Mouse (Mus musculus): Measurements from ENCODE around the gene Ascc3. TPM values are rescaled to one million over a fixed set of nuclear protein-coding genes. Genes with fewer than 3 reads are reported as not detected.

Gene Ascc3
- polyA plus RNA-seq, 1 experiment from 2014 or later, result 16.6 TPM

DNA sequence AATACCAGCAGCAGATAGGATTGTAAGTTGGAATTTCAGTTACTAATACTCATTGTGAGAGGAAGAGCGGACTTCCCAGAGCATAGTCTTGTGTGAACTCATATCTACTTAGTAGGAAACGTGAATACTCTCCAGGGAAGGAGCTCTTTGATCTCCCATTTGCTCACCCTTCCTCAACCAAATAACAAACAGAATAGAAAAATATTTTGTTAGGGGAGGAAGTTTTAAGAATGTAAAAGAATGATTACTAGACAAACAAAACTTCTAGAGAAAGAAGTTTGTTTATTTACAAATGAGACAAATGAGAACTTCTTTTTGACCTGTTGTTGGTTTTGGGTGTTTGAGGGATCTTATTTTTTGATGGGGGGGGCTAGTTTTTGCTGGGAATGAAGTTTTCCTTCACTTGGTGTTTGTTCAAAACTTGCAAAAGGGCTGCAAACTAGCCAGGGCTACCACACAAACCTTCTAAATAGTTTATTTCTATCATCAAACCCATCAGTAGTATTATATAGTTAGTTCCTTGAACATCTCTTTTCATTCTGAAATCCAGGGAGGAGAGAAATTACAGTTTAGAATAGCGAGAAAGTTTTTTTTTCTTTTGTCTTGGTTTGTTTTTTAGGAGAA is 304.4 kb downstream of the Ascc3 start:
- Histone ChIP-seq H3K9ac (no peak overlapping the region), H3K4me2 (no peak overlapping the region), H3K36me3 (no peaks in the 10 kb centered on the region), H3K27ac (replicated peaks) (no peak overlapping the region), H3K4me3 (no peak overlapping the region), H3K4me1 (replicated peaks) (peaks cover 14% of the 10 kb centered on the region), H3K27me3 (peaks cover 76% of the 10 kb centered on the region), H3K9me3 (no peaks in the 10 kb centered on the region)
- no peak for ATAC-seq (ENCODE audit: low FRiP score, low read depth)
- 10% methylated on average over 3 of the region's 3 CpGs for WGBS

GRCm38 (mm10) chr10:50897530-50898471 is 305.3 kb downstream of the Ascc3 start:
- WGBS, result under 1% methylated on average over 32 of the region's 32 CpGs
- H3K36me3 ChIP-seq, result no peaks in the 10 kb centered on the region
- ATAC-seq (ENCODE audit: low FRiP score, low read depth), result no peak
- H3K27me3 ChIP-seq, result peaks cover 73% of the 10 kb centered on the region
- H3K9ac ChIP-seq, result no peak overlapping the region
- no peak overlapping the region for H3K4me3 ChIP-seq
- no peak overlapping the region for H3K4me2 ChIP-seq
- no peak overlapping the region for H3K27ac ChIP-seq (replicated peaks)
- H3K4me1 ChIP-seq (replicated peaks), result peaks cover 14% of the 10 kb centered on the region
- no peaks in the 10 kb centered on the region for H3K9me3 ChIP-seq

DNA sequence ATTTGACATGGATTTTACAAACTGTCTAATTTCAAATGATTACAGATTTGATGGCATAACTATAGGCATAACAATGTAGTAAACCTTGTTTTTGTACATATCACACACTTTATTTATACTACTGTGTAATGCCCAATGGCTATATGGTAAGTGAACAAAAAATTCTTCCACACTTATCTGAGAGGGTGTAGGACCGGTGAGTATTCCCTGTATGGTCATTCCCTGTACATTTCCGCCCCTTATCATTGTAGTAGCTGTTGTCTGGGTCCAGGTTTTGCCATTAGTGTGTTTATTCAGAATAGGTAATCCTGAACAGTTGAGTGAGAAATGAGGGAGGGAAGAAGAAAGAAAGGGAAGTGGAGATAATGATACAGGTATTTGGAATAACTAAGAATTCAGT is 306.2 kb downstream of the Ascc3 start:
- H3K4me2 ChIP-seq, result no peak overlapping the region
- no peaks in the 10 kb centered on the region for H3K36me3 ChIP-seq
- WGBS, result 10% methylated on average over 2 of the region's 2 CpGs
- peaks cover 14% of the 10 kb centered on the region for H3K4me1 ChIP-seq (replicated peaks)
- no peak overlapping the region for H3K9ac ChIP-seq
- H3K27me3 ChIP-seq, result peaks cover 71% of the 10 kb centered on the region
- no peak overlapping the region for H3K27ac ChIP-seq (replicated peaks)
- H3K9me3 ChIP-seq, result no peaks in the 10 kb centered on the region
- H3K4me3 ChIP-seq, result no peak overlapping the region
- no peak for ATAC-seq (ENCODE audit: low FRiP score, low read depth)

DNA sequence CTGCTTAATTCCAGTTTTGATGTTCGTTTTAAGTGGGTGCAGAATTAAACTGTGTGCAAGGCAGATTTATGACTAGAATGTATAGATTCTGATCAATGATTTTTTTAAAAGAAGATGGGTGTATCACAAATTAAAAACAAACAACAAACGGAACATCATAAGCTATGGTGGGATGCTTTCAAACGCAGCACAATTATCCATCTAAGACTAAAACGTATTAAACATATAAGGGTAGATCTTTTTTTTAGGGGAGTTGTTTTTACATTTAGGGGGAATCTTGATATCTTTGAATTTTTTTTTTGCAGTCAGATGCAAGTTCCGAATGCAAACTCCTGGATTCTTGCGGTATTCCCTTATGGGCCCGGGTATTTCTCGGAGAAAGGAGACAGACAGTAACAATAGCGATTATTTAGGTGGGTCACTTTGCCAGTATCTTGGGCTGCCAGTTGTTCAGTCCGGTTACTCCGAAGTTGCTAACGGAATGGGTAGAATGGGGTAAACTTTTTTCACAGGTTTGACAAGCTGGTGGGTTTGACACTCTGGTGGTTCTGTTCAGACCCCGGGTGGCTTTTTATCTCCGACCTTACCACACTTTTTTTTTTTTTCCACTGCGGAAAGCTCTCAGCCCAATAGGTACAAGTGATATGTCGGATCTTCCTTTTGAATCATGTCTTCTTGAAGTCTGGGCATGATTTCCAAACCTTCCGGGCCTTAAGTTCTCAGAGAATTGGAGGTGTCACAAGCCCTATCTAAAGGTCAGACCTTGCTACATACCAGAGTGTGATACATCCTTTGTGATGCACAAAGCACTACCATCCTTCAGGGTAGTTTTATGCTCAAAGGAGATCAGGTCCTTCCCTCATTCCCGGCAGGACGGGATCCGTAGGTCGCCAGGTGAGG is 307.6 kb downstream of the Ascc3 start:
- ATAC-seq (ENCODE audit: low FRiP score, low read depth), result no peak
- Histone ChIP-seq H3K27ac (replicated peaks) (no peak overlapping the region), H3K4me3 (no peak overlapping the region), H3K27me3 (peaks cover 67% of the 10 kb centered on the region), H3K36me3 (no peaks in the 10 kb centered on the region), H3K9ac (no peak overlapping the region), H3K4me1 (replicated peaks) (peaks cover under 1% of the 10 kb centered on the region), H3K9me3 (no peaks in the 10 kb centered on the region), H3K4me2 (no peak overlapping the region)
- WGBS, result 2% methylated on average over 21 of the region's 21 CpGs

Measured in hindbrain, embryonic 15.5 days (tissue).